Mouse (Mus musculus): ENCODE results near the gene Ugp2. TPM values are rescaled to one million over a fixed set of nuclear protein-coding genes. Genes with fewer than 3 reads are reported as not detected.
"Not testable (repeated sequence)": the region's sequence is repeated elsewhere in the genome, so short reads cannot be mapped to it uniquely, and the experiment has no call there.

Gene Ugp2
- total and polyA plus RNA-seq, 3 experiments = 17.7 to 44.1 (median 24.1) TPM

GRCm38 (mm10) chr11:21295486-21295885 lies 75.5 kb downstream of the Ugp2 start:
- no peaks in the 10 kb centered on the region for H3K79me2 ChIP-seq (replicated peaks; ENCODE audit: control insufficient read depth, extremely low read depth, insufficient read depth, poor library complexity, severe bottlenecking)
- peak; percentile 62 for DNase-seq (ENCODE audit: extremely low read depth)
- in situ Hi-C loops (cut with MboI; ENCODE audit: low pct_ligation_motif_present, low pct_unique_long_range_greater_than_20kb, low sequenced_read_pairs) (no loop called here), dilution Hi-C loops (cut with MboI; ENCODE audit: extremely low pct_ligation_motif_present, extremely low pct_unique_long_range_greater_than_20kb, low sequenced_read_pairs) (no loop called here)
- peaks cover 0 to 25% of the 10 kb centered on the region in 2 experiments; a peak in 2 of 4 replicates for H3K4me1 ChIP-seq (ENCODE audit: control insufficient read depth in 1 of 2, insufficient read depth in 2 of 2)
- H3K4me2 ChIP-seq (ENCODE audit: insufficient read depth, low read depth, poor library complexity, severe bottlenecking) = no peak overlapping the region
- no peak overlapping the region for H3K4me3 ChIP-seq (replicated peaks in 1 of 3; ENCODE audit: low read depth in 2 of 3, low read length in 2 of 3, poor library complexity in 1 of 3)
- no peak overlapping the region for H3K9ac ChIP-seq (ENCODE audit: insufficient read depth, low read depth)
- H3K27ac ChIP-seq (ENCODE audit: insufficient read depth, low read depth) = no peak overlapping the region
- no peaks in the 10 kb centered on the region for H3K9me3 ChIP-seq (replicated peaks; ENCODE audit: low read length)
- H3K27me3 ChIP-seq (replicated peaks) = no peaks in the 10 kb centered on the region
- TF ChIP-seq ZNF384 (IDR thresholded peaks at IDR 0.05; ENCODE audit: low read depth, low read length) (peak; percentile 62), RCOR1 (conservative IDR thresholded peaks at IDR 0.05; ENCODE audit: low read depth, low read length) (no peak), MAFK (IDR thresholded peaks at IDR 0.05; ENCODE audit: insufficient replicate concordance, low read length) (no peak), USF1 (IDR thresholded peaks at IDR 0.05; ENCODE audit: low read depth, low read length) (no peak), MAZ (IDR thresholded peaks at IDR 0.05; ENCODE audit: low read depth, low read length) (no peak), POLR2A (IDR thresholded peaks at IDR 0.05; ENCODE audit: low read depth, low read length) (no peak), E2F4 (IDR thresholded peaks at IDR 0.05; ENCODE audit: insufficient replicate concordance, low read depth, low read length) (no peak), TCF12 (IDR thresholded peaks at IDR 0.05; ENCODE audit: low read depth, low read length) (no peak), EP300 (IDR thresholded peaks at IDR 0.05; ENCODE audit: low read length) (no peak), IRF4 (IDR thresholded peaks at IDR 0.05; ENCODE audit: low read depth, low read length) (peak; percentile 47; the same call in 1 of the 2 replicates), UBTF (IDR thresholded peaks at IDR 0.05; ENCODE audit: low read depth, low read length) (no peak), MEF2A (IDR thresholded peaks at IDR 0.05; ENCODE audit: borderline replicate concordance, low read depth, low read length) (peak; percentile 87), ETS1 (conservative IDR thresholded peaks at IDR 0.05; ENCODE audit: low read depth, low read length) (0 out of 2 replicates have a peak, but pooled peaks have one; percentile 56), NRF1 (IDR thresholded peaks at IDR 0.05; ENCODE audit: low read depth, low read length) (no peak), KAT2A (IDR thresholded peaks at IDR 0.05; ENCODE audit: insufficient replicate concordance, low read length) (no peak), ZKSCAN1 (IDR thresholded peaks at IDR 0.05; ENCODE audit: borderline replicate concordance, low read depth, low read length) (peak; percentile 31; the same call in 1 of the 2 replicates)
- peaks cover 19 to 48% of the 10 kb centered on the region in 2 experiments for H3K36me3 ChIP-seq (replicated peaks in 1 of 2; ENCODE audit: control insufficient read depth in 1 of 2, insufficient read depth in 1 of 2, low read length in 1 of 2)

DNA sequence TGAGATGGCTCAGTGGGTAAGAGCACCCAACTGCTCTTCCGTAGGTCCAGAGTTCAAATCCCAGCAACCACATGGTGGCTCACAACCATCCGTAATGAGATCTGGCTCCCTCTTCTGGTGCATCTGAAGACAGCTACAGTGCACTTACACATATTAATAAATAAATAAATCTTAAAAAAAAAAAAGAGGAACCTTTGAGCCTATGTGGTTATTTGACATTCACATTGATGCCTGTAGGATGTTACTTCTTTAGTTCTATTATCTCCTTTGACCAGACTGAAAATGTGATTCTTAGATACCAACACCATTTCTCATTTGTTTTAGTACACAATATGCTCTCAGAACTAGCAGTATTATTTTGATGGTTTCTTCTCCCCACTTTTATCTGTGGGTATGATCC lies 82.8 kb downstream of the Ugp2 start:
- TF ChIP-seq CTCF (conservative IDR thresholded peaks at IDR 0.05 in 1 of 2, IDR thresholded peaks at IDR 0.05 in 1 of 2; ENCODE audit: low read depth in 2 of 2, low read length in 2 of 2) = peak in 1 of 2 experiments; percentile 31; a peak in 2 of 4 replicates
- peak; percentile 20; the same call in 1 of the 2 replicates for TF ChIP-seq ZNF384 (IDR thresholded peaks at IDR 0.05; ENCODE audit: low read depth, low read length)
- 0 out of 2 replicates have a peak, but pooled peaks have one; percentile 6 for TF ChIP-seq SMC3 (IDR thresholded peaks at IDR 0.05; ENCODE audit: low read depth, low read length)
- H3K79me2 ChIP-seq (replicated peaks; ENCODE audit: control insufficient read depth, extremely low read depth, insufficient read depth, poor library complexity, severe bottlenecking); H3K27ac ChIP-seq (ENCODE audit: insufficient read depth, low read depth); in situ Hi-C loops (cut with MboI; ENCODE audit: low pct_ligation_motif_present, low pct_unique_long_range_greater_than_20kb, low sequenced_read_pairs); H3K27me3 ChIP-seq (replicated peaks); H3K9ac ChIP-seq (ENCODE audit: insufficient read depth, low read depth); H3K4me2 ChIP-seq (ENCODE audit: insufficient read depth, low read depth, poor library complexity, severe bottlenecking); dilution Hi-C loops (cut with MboI; ENCODE audit: extremely low pct_ligation_motif_present, extremely low pct_unique_long_range_greater_than_20kb, low sequenced_read_pairs); H3K4me1 ChIP-seq (ENCODE audit: control insufficient read depth in 1 of 2, insufficient read depth in 2 of 2); DNase-seq (ENCODE audit: extremely low read depth); H3K4me3 ChIP-seq (replicated peaks in 1 of 3; ENCODE audit: low read depth in 2 of 3, low read length in 2 of 3, poor library complexity in 1 of 3); H3K9me3 ChIP-seq (replicated peaks; ENCODE audit: low read length): not testable (repeated sequence)
- peaks cover 12 to 39% of the 10 kb centered on the region in 2 experiments for H3K36me3 ChIP-seq (replicated peaks in 1 of 2; ENCODE audit: control insufficient read depth in 1 of 2, insufficient read depth in 1 of 2, low read length in 1 of 2)

All from CH12.LX (cell line).